Mouse (Mus musculus) left cerebral cortex, postnatal 10 days (tissue): ENCODE data around the gene Dennd2c. TPM values are rescaled to one million over a fixed set of nuclear protein-coding genes. Genes with fewer than 3 reads are reported as not detected.
"Not testable (repeated sequence)": the region's sequence is repeated elsewhere in the genome, so short reads cannot be mapped to it uniquely, and the experiment has no call there.

Experiments
- DNase-seq, 2 experiments: peaks; one replicate each; pipeline ENCODE4 v3.0.0; 2021 to 2022; ENCODE audit warnings: low spot score in 2 of 2, mixed read lengths in 1 of 2; ENCODE audit errors: extremely low spot score in 1 of 2
- intact Hi-C: fragments of 180-260 bp; cut with DNase I; formaldehyde crosslinking; loops from one replicate; pipeline ENCODE4 v1.15.1; 2025
- total RNA-seq, 2 experiments: library from RNA; stranded (reverse); gene quantifications; 2 replicates each; pipeline ENCODE4 v1.2.3; 2021

The Dennd2c gene
- total RNA-seq, 2 experiments from 2014 or later: 0.95 to 1.2 TPM

- intact Hi-C loops: no loop called here
- DNase-seq: no peak
Measured at GRCm38 (mm10) chr3:103146330-103147166, 44.1 kb downstream of the Dennd2c start.

- intact Hi-C loops: no loop called here
Measured at GRCm38 (mm10) chr3:103147775-103148174, 45.4 kb downstream of the Dennd2c start.

GRCm38 (mm10) chr3:103148941-103149340 is 46.5 kb downstream of the Dennd2c start:
- intact Hi-C loops: no loop called here
- no peak for DNase-seq

More at GRCm38 (mm10) chr3:103147775-103148174, 45.4 kb downstream of the Dennd2c start:
- no peak for DNase-seq

GRCm38 (mm10) chr3:103153761-103154160 is 51.4 kb downstream of the Dennd2c start:
- DNase-seq: no peak
- intact Hi-C loops: no loop called here

- no peak for DNase-seq
- intact Hi-C loops: no loop called here
Measured at GRCm38 (mm10) chr3:103159232-103159900, 57.0 kb downstream of the Dennd2c start.

- intact Hi-C loops: loop anchor here (2.0 to 10.0 kb wide), 3 partner anchors 111 to 915 kb away; partner anchors contain the start of gene Nras
- DNase-seq: peak; percentile 61 to 87
Measured at GRCm38 (mm10) chr3:103169771-103170170, 67.4 kb downstream of the Dennd2c start.

- intact Hi-C loops: loop anchor here (2.0 to 10.0 kb wide), 2 partner anchors 113 to 163 kb away; partner anchors contain the start of gene Nras
- peak; percentile 98 to 99 for DNase-seq
Measured at GRCm38 (mm10) chr3:103171505-103172267, 69.3 kb downstream of the Dennd2c start, which contains the start of gene Bcas2. Gene Bcas2, plus strand, starts transcription at chr3:103171655.

- intact Hi-C loops: loop anchor here (10.0 kb wide), 1 partner anchor 162 kb away; no protein-coding TSS in a partner anchor
- DNase-seq: no peak
Measured at GRCm38 (mm10) chr3:103172615-103173014, 70.2 kb downstream of the Dennd2c start.

- intact Hi-C loops: loop anchor here (10.0 kb wide), 1 partner anchor 158 kb away; no protein-coding TSS in a partner anchor
- DNase-seq: no peak
Measured at GRCm38 (mm10) chr3:103176740-103177139, 74.3 kb downstream of the Dennd2c start.

- DNase-seq: no peak
- intact Hi-C loops: loop anchor here (10.0 kb wide), 1 partner anchor 155 kb away; no protein-coding TSS in a partner anchor
Measured at GRCm38 (mm10) chr3:103179527-103179926, 77.1 kb downstream of the Dennd2c start.

- DNase-seq: no peak
- intact Hi-C loops: no loop called here
Measured at GRCm38 (mm10) chr3:103181171-103181570, 78.8 kb downstream of the Dennd2c start.

- DNase-seq: no peak
- intact Hi-C loops: no loop called here
Measured at GRCm38 (mm10) chr3:103182821-103183220, 80.4 kb downstream of the Dennd2c start.

GRCm38 (mm10) chr3:103184467-103184866 is 82.1 kb downstream of the Dennd2c start:
- intact Hi-C loops, DNase-seq: not testable (repeated sequence)

- no peak for DNase-seq
- intact Hi-C loops: no loop called here
Measured at GRCm38 (mm10) chr3:103188451-103188850, 86.0 kb downstream of the Dennd2c start.

- intact Hi-C loops: no loop called here
Measured at GRCm38 (mm10) chr3:103188856-103189255, 86.5 kb downstream of the Dennd2c start.

GRCm38 (mm10) chr3:103192161-103192560 is 89.8 kb downstream of the Dennd2c start:
- intact Hi-C loops: loop anchor here (5.0 kb wide), 1 partner anchor 190 kb away; no protein-coding TSS in a partner anchor
- DNase-seq: no peak

More at GRCm38 (mm10) chr3:103188856-103189255, 86.5 kb downstream of the Dennd2c start:
- no peak for DNase-seq

GRCm38 (mm10) chr3:103193186-103193585 is 90.8 kb downstream of the Dennd2c start:
- no peak for DNase-seq
- intact Hi-C loops: loop anchor here (5.0 kb wide), 1 partner anchor 189 kb away; no protein-coding TSS in a partner anchor

- no peak for DNase-seq
- intact Hi-C loops: no loop called here
Measured at GRCm38 (mm10) chr3:103196320-103196823, 94.0 kb downstream of the Dennd2c start.
